Mouse (Mus musculus) forebrain, embryonic 11.5 days (tissue): ENCODE measurements at regions not wholly inside any gene's neighbourhood (a gene's known extent, or its start where the extent isn't known, plus 50 kb on each side); places are given as distances from the start of the nearest gene placed in this dataset.

Source experiments
- ATAC-seq: fragments of 200-750 bp; cut with Nextera tagmentation; replicated peaks from 2 replicates; pipeline ENCODE4 v1.8.0; 2017; ENCODE audit warnings: moderate TSS enrichment; ENCODE audit not compliant: low FRiP score
- DNase-seq: peaks from one replicate; pipeline ENCODE4 v3.0.0-alpha.2; 2017; ENCODE audit warnings: low spot score
- H3K27ac ChIP-seq: fragments of 300-500 bp; sonication (generic); 2 replicates; pipeline ENCODE4 v1.5.1; 2014; ENCODE audit warnings: low read depth, low read length
- H3K27me3 ChIP-seq: fragments of 300-500 bp; sonication (generic); 2 replicates; pipeline ENCODE4 v1.6.1; 2014; ENCODE audit warnings: mild to moderate bottlenecking, low read length, mixed read lengths; ENCODE audit not compliant: control insufficient read depth, insufficient read depth
- H3K36me3 ChIP-seq: fragments of 300-500 bp; sonication (generic); 2 replicates; pipeline ENCODE4 v1.6.1; 2014; ENCODE audit warnings: mild to moderate bottlenecking, low read length, moderate library complexity, mixed read lengths; ENCODE audit not compliant: control insufficient read depth, insufficient read depth
- H3K4me1 ChIP-seq: fragments of 300-500 bp; sonication (generic); replicated peaks from 2 replicates; pipeline ENCODE4 v1.6.1; 2014; ENCODE audit warnings: low read length, mixed read lengths; ENCODE audit not compliant: control insufficient read depth, insufficient read depth
- H3K4me2 ChIP-seq: fragments of 300-500 bp; sonication (generic); 2 replicates; pipeline ENCODE4 v1.6.1; 2014; ENCODE audit warnings: low read depth, mild to moderate bottlenecking, low read length, moderate library complexity, mixed read lengths; ENCODE audit not compliant: severe bottlenecking
- H3K4me3 ChIP-seq: fragments of 300-500 bp; sonication (generic); 2 replicates; pipeline ENCODE4 v1.5.1; 2014; ENCODE audit warnings: low read depth, low read length
- H3K9ac ChIP-seq: fragments of 300-500 bp; sonication (generic); 2 replicates; pipeline ENCODE4 v1.6.1; 2014; ENCODE audit warnings: low read length
- H3K9me3 ChIP-seq: fragments of 300-500 bp; sonication (generic); 2 replicates; pipeline ENCODE4 v1.6.1; 2016; ENCODE audit warnings: low read length, mixed read lengths; ENCODE audit not compliant: control insufficient read depth
- WGBS: fragments of 180-500 bp; shearing (Covaris S2); extraction: QIAGEN DNeasy Blood & Tissue Kit; methylation state at CpG from one replicate; pipeline ENCODE4 v1.1.7; 2014; 5-methylcytosine and 5-hydroxymethylcytosine counted together

DNA sequence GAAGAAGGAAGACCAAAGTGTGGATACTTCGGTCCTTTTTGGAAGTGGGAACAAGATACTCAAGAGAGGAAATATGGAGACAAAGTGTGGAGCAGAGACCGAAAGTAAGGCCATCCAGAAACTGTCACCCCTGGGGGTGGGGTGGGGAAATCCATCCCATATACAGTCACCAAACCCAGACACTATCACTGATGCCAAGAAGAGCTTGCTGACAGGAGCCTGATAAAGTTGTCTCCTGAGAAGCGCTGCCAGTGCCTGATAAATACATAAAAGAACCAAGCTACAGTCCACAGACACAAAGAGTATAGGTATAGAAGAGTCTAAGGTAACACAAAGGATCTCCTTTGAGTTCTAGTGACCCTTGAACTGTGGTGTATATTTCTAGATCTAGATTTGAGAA lies 1026.7 kb downstream of the Pla2g4a start:
- ATAC-seq, result no peak
- Histone ChIP-seq H3K36me3 (no peaks in the 10 kb centered on the region), H3K9me3 (no peaks in the 10 kb centered on the region), H3K4me2 (no peak overlapping the region), H3K27me3 (no peaks in the 10 kb centered on the region), H3K27ac (no peak overlapping the region), H3K9ac (no peak overlapping the region), H3K4me3 (no peak overlapping the region), H3K4me1 (no peaks in the 10 kb centered on the region)
- 96% methylated on average over 3 of the region's 3 CpGs for WGBS
- DNase-seq, result no peak

DNA sequence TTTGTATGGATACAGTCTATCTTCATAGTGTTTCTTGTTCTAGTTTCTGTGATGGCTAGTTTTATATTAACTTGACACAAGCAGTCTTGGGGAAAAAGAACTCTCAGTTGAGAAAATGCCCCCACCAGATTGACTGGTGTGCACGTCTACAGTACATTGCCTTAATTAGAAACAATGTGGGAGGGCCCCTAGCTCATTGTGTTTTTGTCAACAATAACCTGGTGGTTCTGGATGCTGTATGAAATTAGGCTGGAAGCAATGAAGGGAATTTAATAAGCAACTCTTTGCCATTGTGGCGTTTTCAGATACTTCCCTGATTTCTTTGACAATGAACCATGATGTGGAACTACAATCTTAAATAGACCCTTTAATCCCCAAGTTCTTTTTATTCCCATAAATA lies 1036.6 kb downstream of the Pla2g4a start:
- DNase-seq (no peak), ATAC-seq (no peak)
- no peak overlapping the region for H3K4me2 ChIP-seq
- no peak overlapping the region for H3K27ac ChIP-seq
- no peaks in the 10 kb centered on the region for H3K27me3 ChIP-seq
- no peaks in the 10 kb centered on the region for H3K4me1 ChIP-seq
- H3K9me3 ChIP-seq, result no peaks in the 10 kb centered on the region
- WGBS, result 70% methylated on average over 2 of the region's 2 CpGs
- no peak overlapping the region for H3K4me3 ChIP-seq
- H3K9ac ChIP-seq, result no peak overlapping the region
- H3K36me3 ChIP-seq, result no peaks in the 10 kb centered on the region

DNA sequence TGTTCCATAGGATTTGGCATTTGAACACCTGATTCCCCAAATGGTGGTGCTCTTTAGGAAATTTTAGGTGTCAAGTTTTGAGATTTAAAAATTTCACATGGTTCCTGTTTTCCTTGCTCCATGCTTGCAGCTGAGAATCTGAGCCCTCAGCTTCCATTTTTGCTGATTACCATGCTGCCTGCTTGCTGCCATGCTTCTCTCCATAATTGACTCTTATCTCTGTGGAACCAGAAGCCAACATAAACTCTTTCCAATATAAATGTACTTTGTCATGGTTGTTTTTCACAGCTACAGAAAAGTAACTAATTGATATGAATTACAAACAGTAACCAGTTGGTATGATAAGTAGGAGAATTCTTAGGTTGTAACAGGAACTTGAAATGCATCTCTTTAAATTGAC lies 1044.0 kb downstream of the Pla2g4a start:
- Histone ChIP-seq H3K9me3 (no peaks in the 10 kb centered on the region), H3K27ac (no peak overlapping the region), H3K4me1 (no peaks in the 10 kb centered on the region), H3K4me3 (no peak overlapping the region), H3K4me2 (no peak overlapping the region), H3K36me3 (no peaks in the 10 kb centered on the region), H3K27me3 (no peaks in the 10 kb centered on the region), H3K9ac (no peak overlapping the region)
- DNase-seq, result no peak
- no peak for ATAC-seq

DNA sequence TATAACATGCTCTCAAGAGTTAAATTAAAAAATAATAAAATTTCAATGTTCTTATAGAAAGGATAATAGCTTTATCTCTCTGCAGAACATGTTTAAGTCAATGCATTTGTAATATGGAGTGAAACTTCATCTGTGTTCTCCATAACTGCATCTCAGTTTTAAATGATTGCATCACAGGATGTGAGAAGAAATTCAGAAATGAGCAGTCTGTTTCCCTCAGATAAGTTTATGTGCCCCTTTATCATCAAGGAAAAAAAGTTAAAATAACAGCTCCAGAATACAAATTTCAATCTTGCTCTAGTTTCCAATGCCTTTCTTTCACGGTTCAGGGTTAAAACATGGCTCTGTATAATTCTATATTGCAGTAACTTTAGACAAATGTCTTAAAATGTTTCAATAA lies 1048.3 kb downstream of the Pla2g4a start:
- WGBS, result 91% methylated on average over 1 of the region's 1 CpGs
- no peaks in the 10 kb centered on the region for H3K36me3 ChIP-seq
- H3K27me3 ChIP-seq, result no peaks in the 10 kb centered on the region
- H3K4me2 ChIP-seq, result no peak overlapping the region
- no peak for DNase-seq
- no peak overlapping the region for H3K27ac ChIP-seq
- no peaks in the 10 kb centered on the region for H3K9me3 ChIP-seq
- no peaks in the 10 kb centered on the region for H3K4me1 ChIP-seq
- ATAC-seq, result no peak
- H3K9ac ChIP-seq, result no peak overlapping the region
- H3K4me3 ChIP-seq, result no peak overlapping the region

DNA sequence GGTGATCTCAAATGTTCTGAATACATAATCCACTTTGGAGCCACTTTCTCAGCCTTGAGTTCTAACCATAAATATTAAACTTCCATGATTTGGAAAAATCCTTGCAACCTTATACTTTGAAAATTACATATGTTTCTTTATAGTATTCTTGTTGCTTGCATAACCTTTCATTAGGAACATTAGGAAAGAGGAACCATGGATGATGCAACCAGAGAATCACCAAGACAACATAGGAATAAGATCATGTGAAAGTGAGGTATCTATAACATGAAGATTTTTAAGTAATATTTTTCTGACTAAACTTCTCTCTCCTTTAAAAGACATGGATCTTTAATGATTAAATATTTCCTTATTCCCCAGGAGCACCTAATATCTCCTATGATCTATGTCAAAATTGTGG lies 1057.0 kb downstream of the Pla2g4a start:
- no peak overlapping the region for H3K4me3 ChIP-seq
- H3K4me1 ChIP-seq, result no peaks in the 10 kb centered on the region
- ATAC-seq (no peak), DNase-seq (no peak)
- H3K27ac ChIP-seq, result no peak overlapping the region
- no peaks in the 10 kb centered on the region for H3K36me3 ChIP-seq
- no peak overlapping the region for H3K9ac ChIP-seq
- no peak overlapping the region for H3K4me2 ChIP-seq
- H3K27me3 ChIP-seq, result no peaks in the 10 kb centered on the region
- H3K9me3 ChIP-seq, result no peaks in the 10 kb centered on the region

DNA sequence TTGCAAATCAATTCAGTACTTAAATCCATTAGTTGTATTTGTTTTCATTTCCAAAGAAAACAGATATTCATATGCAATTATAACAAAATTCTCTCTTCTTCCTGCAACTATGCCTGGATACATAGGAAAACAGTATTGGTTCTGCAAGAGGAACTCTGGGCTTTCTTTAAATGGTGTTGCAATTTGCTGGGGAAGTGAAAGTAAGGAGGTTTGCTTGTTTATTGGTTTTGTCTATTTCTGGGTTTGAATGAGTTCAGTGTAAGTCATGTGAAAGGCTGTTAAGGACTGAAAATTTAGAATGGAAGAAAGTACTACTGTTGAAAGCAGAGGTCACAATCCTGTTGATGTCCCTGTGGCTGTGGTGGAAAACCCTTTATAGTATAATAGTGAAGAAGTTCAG lies 1058.0 kb downstream of the Pla2g4a start:
- no peaks in the 10 kb centered on the region for H3K4me1 ChIP-seq
- DNase-seq (no peak), ATAC-seq (no peak)
- no peak overlapping the region for H3K9ac ChIP-seq
- H3K9me3 ChIP-seq, result no peaks in the 10 kb centered on the region
- H3K36me3 ChIP-seq, result no peaks in the 10 kb centered on the region
- H3K4me3 ChIP-seq, result no peak overlapping the region
- no peak overlapping the region for H3K27ac ChIP-seq
- H3K4me2 ChIP-seq, result no peak overlapping the region
- no peaks in the 10 kb centered on the region for H3K27me3 ChIP-seq

DNA sequence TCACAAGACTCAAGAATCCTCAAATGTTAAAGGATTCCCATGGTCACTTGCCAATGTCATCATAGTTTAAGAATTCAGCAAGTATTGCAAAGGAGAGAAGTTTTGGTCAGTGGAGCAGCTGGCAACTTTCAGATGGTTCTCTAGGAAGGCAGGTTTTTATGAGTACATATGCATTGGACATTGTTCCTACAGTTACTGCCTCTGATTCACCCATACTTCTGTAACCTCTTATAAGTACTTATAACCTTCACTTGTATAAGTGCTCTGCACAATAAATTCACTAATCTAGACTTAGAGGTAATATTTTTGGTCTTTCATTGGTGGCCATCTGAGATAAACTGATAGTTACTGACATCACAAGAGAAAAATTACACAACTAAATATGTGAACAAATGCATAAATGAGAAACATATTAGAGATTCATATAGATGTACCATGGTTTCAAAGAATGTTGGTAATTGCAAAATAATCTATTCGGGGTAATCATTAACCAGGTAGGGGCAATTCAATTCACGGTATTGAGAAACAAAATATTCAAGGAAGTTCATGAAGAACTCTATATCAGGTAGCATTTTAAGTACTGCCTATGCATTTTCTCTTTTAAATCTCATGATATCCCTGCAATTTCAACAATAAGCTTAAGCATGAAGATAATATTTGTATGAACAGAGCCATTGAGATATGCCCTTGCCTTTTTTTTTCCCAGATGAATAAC lies 1059.6 kb downstream of the Pla2g4a start:
- Histone ChIP-seq H3K27me3 (no peaks in the 10 kb centered on the region), H3K4me3 (no peak overlapping the region), H3K36me3 (no peaks in the 10 kb centered on the region), H3K4me1 (no peaks in the 10 kb centered on the region), H3K4me2 (no peak overlapping the region), H3K9ac (no peak overlapping the region), H3K9me3 (no peaks in the 10 kb centered on the region), H3K27ac (no peak overlapping the region)
- WGBS, result 90% methylated on average over 2 of the region's 2 CpGs
- ATAC-seq (no peak), DNase-seq (no peak)

DNA sequence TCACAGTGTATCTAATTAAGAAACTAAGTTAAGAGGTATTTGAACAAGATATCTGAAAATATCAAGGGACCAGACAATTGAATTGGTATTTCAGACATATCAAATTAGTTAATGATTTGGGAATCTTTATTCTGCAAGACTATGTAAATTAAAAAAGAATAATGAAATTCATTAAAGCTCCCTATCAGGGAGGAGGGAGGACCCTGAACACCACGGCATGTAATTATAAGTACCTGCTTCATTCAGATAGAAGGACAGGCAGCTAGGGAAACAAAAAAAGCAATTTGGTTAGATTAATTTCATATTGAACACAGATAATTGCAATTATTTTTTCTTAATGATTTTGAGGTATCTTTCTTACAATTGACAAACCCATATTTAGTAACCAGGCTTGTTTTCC lies 1090.3 kb downstream of the Pla2g4a start:
- no peak overlapping the region for H3K27ac ChIP-seq
- ATAC-seq, result no peak
- 92% methylated on average over 1 of the region's 1 CpGs for WGBS

DNA sequence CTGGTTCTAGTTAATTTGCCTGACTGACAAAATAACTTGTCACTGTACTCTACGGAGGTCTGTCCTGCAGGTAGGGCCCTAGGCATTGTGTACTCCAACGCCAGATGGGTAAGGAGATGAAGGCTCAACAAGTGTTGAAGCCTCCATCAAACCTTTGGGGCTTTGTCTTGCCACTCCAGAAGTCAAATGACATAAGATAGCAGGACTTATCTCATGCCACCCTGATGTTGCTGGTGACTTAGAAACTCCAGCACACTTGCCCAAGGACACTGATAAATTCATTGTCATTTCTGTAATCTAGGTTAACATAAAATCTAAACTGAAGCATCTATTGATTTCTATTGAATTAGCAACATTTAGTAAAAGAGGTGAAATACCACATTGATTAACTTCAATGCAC lies 1097.5 kb downstream of the Pla2g4a start:
- 82% methylated on average over 2 of the region's 2 CpGs for WGBS
- no peaks in the 10 kb centered on the region for H3K27me3 ChIP-seq
- H3K4me1 ChIP-seq, result no peaks in the 10 kb centered on the region
- DNase-seq (no peak), ATAC-seq (no peak; the same call in 1 of the 2 replicates)
- H3K9me3 ChIP-seq, result no peaks in the 10 kb centered on the region
- H3K36me3 ChIP-seq, result no peaks in the 10 kb centered on the region
- no peak overlapping the region for H3K27ac ChIP-seq
- H3K4me2 ChIP-seq, result no peak overlapping the region
- no peak overlapping the region for H3K9ac ChIP-seq
- no peak overlapping the region for H3K4me3 ChIP-seq

More for the DNA sequence above, 1090.3 kb downstream of the Pla2g4a start:
- no peak overlapping the region for H3K4me2 ChIP-seq
- no peaks in the 10 kb centered on the region for H3K27me3 ChIP-seq
- no peak overlapping the region for H3K9ac ChIP-seq
- no peak overlapping the region for H3K4me3 ChIP-seq
- H3K36me3 ChIP-seq, result no peaks in the 10 kb centered on the region
- no peak for DNase-seq
- no peaks in the 10 kb centered on the region for H3K9me3 ChIP-seq
- H3K4me1 ChIP-seq, result no peaks in the 10 kb centered on the region
